Mouse (Mus musculus) liver, embryonic 11.5 days (tissue): ENCODE measurements around the gene Ano9. TPM values are rescaled to one million over a fixed set of nuclear protein-coding genes. Genes with fewer than 3 reads are reported as not detected.

Experiments
- ATAC-seq: fragments of 200-750 bp; cut with Nextera tagmentation; replicated peaks from 2 replicates; pipeline ENCODE4 v1.8.0; 2017; ENCODE audit warnings: moderate number of reproducible peaks, mild to moderate bottlenecking, moderate TSS enrichment, moderate library complexity; ENCODE audit not compliant: low FRiP score
- DNase-seq: peaks from one replicate; pipeline ENCODE4 v3.0.0-alpha.2; 2017; ENCODE audit warnings: low spot score
- H3K27ac ChIP-seq: fragments of 300-500 bp; sonication (generic); 2 replicates; pipeline ENCODE4 v1.5.1; 2014; ENCODE audit warnings: mild to moderate bottlenecking, low read depth, low read length, control low read depth
- H3K27me3 ChIP-seq: fragments of 300-500 bp; sonication (generic); replicated peaks from 2 replicates; pipeline ENCODE4 v1.6.1; 2014; ENCODE audit warnings: low read length, mixed read lengths; ENCODE audit not compliant: control insufficient read depth, insufficient read depth
- H3K36me3 ChIP-seq: fragments of 300-500 bp; sonication (generic); 2 replicates; pipeline ENCODE4 v1.6.1; 2014; ENCODE audit warnings: mild to moderate bottlenecking, low read length, moderate library complexity, mixed read lengths; ENCODE audit not compliant: control insufficient read depth, insufficient read depth
- H3K4me1 ChIP-seq: fragments of 300-500 bp; sonication (generic); replicated peaks from 2 replicates; pipeline ENCODE4 v1.6.1; 2014; ENCODE audit warnings: low read length, mixed read lengths; ENCODE audit not compliant: control insufficient read depth, insufficient read depth
- H3K4me2 ChIP-seq: fragments of 300-500 bp; sonication (generic); 2 replicates; pipeline ENCODE4 v1.6.1; 2014; ENCODE audit warnings: mild to moderate bottlenecking, control low read depth, moderate library complexity
- H3K4me3 ChIP-seq: fragments of 300-500 bp; sonication (generic); 2 replicates; pipeline ENCODE4 v1.5.1; 2014; ENCODE audit warnings: low read depth, low read length, control low read depth
- H3K9ac ChIP-seq: fragments of 300-500 bp; sonication (generic); 2 replicates; pipeline ENCODE4 v1.6.1; 2014; ENCODE audit warnings: low read depth, low read length, control low read depth
- H3K9me3 ChIP-seq: fragments of 300-500 bp; sonication (generic); 2 replicates; pipeline ENCODE4 v1.6.1; 2016; ENCODE audit warnings: low read length, inconsistent platforms, mixed read lengths; ENCODE audit not compliant: control insufficient read depth
- WGBS: fragments of 180-500 bp; shearing (Covaris S2); extraction: QIAGEN DNeasy Blood & Tissue Kit; methylation state at CpG from one replicate; pipeline ENCODE4 v1.1.7; 2014; 5-methylcytosine and 5-hydroxymethylcytosine counted together
- polyA plus RNA-seq: library from polyadenylated mRNA; unstranded; fragments of >200 nt; fragmentation: Nextera tagmentation; extraction: Ambion mirVana; gene quantifications from 2 replicates; pipeline ENCODE4 v1.2.1, GENCODE M21; 2014

Gene Ano9
- polyA plus RNA-seq, 1 experiment from 2014 or later = 0.41 TPM

- H3K9ac ChIP-seq = 0 out of 2 replicates have a peak overlapping the region, but pooled peaks have one; percentile 41
- H3K27me3 ChIP-seq = peaks cover 7% of the 10 kb centered on the region; the same call in 1 of the 2 replicates
- H3K4me1 ChIP-seq = peaks cover 33% of the 10 kb centered on the region
- 75% methylated on average over 6 of the region's 6 CpGs for WGBS
- DNase-seq = no peak
- H3K36me3 ChIP-seq = no peaks in the 10 kb centered on the region
- H3K9me3 ChIP-seq = no peaks in the 10 kb centered on the region
- ATAC-seq = no peak
- H3K27ac ChIP-seq = peak overlapping the region; percentile 60
- peak overlapping the region; percentile 41 for H3K4me2 ChIP-seq
- peak overlapping the region; percentile 22 for H3K4me3 ChIP-seq
Observed at GRCm38 (mm10) chr7:141096021-141096420, 21.6 kb downstream of the Ano9 start.

- no peak for DNase-seq
- peaks cover 29% of the 10 kb centered on the region for H3K4me1 ChIP-seq
Observed at GRCm38 (mm10) chr7:141094487-141095205, 23.0 kb downstream of the Ano9 start.

GRCm38 (mm10) chr7:141093950-141094349, 23.7 kb downstream of the Ano9 start:
- Histone ChIP-seq H3K4me3 (peak overlapping the region; percentile 25), H3K27me3 (peaks cover 10% of the 10 kb centered on the region), H3K9ac (0 out of 2 replicates have a peak overlapping the region, but pooled peaks have one; percentile 32), H3K27ac (peak overlapping the region; percentile 57), H3K4me2 (peak overlapping the region; percentile 41), H3K4me1 (peaks cover 26% of the 10 kb centered on the region), H3K36me3 (no peaks in the 10 kb centered on the region), H3K9me3 (no peaks in the 10 kb centered on the region)
- DNase-seq (no peak), ATAC-seq (no peak)
- 78% methylated on average over 6 of the region's 6 CpGs for WGBS

More at GRCm38 (mm10) chr7:141094487-141095205, 23.0 kb downstream of the Ano9 start:
- no peaks in the 10 kb centered on the region for H3K9me3 ChIP-seq
- H3K9ac ChIP-seq = peak overlapping the region; percentile 32; the same call in 1 of the 2 replicates
- H3K36me3 ChIP-seq = no peaks in the 10 kb centered on the region
- peaks cover 3% of the 10 kb centered on the region for H3K27me3 ChIP-seq
- peak overlapping the region; percentile 57 for H3K27ac ChIP-seq
- 59% methylated on average over 15 of the region's 15 CpGs for WGBS
- H3K4me3 ChIP-seq = peak overlapping the region; percentile 25
- no peak for ATAC-seq
- H3K4me2 ChIP-seq = peak overlapping the region; percentile 41

GRCm38 (mm10) chr7:141092051-141092735, 25.4 kb downstream of the Ano9 start:
- Histone ChIP-seq H3K36me3 (no peaks in the 10 kb centered on the region), H3K27ac (peak overlapping the region; percentile 21; the same call in 1 of the 2 replicates), H3K4me1 (peaks cover 32% of the 10 kb centered on the region), H3K9ac (peak overlapping the region; percentile 38), H3K4me2 (peak overlapping the region; percentile 56), H3K27me3 (peaks cover 26% of the 10 kb centered on the region), H3K9me3 (no peaks in the 10 kb centered on the region), H3K4me3 (peak overlapping the region; percentile 28)
- 11% methylated on average over 37 of the region's 37 CpGs for whole genome bisulfite sequencing
- peak; percentile 89 for ATAC-seq
- peak; percentile 88 for DNase-seq

GRCm38 (mm10) chr7:141090228-141090627, 27.4 kb downstream of the Ano9 start:
- no peak overlapping the region for H3K4me2 ChIP-seq
- H3K4me1 ChIP-seq = peaks cover 15% of the 10 kb centered on the region
- H3K4me3 ChIP-seq = no peak overlapping the region
- no peaks in the 10 kb centered on the region for H3K9me3 ChIP-seq
- DNase-seq = no peak
- no peak overlapping the region for H3K9ac ChIP-seq
- no peak overlapping the region for H3K27ac ChIP-seq
- WGBS = 68% methylated on average over 8 of the region's 8 CpGs
- peaks cover 26% of the 10 kb centered on the region for H3K27me3 ChIP-seq
- no peak for ATAC-seq
- no peaks in the 10 kb centered on the region for H3K36me3 ChIP-seq

- Histone ChIP-seq H3K27ac (no peak overlapping the region), H3K27me3 (peaks cover 26% of the 10 kb centered on the region), H3K36me3 (no peaks in the 10 kb centered on the region), H3K4me3 (peak overlapping the region; percentile 19), H3K9ac (peak overlapping the region; percentile 37; the same call in 1 of the 2 replicates), H3K9me3 (no peaks in the 10 kb centered on the region), H3K4me2 (peak overlapping the region; percentile 58), H3K4me1 (peaks cover 15% of the 10 kb centered on the region)
- ATAC-seq (no peak), DNase-seq (no peak)
- 8% methylated on average over 18 of the region's 18 CpGs for WGBS
Observed at GRCm38 (mm10) chr7:141088473-141088872, 29.1 kb downstream of the Ano9 start.

GRCm38 (mm10) chr7:141087894-141088293, 29.7 kb downstream of the Ano9 start:
- WGBS = 20% methylated on average over 8 of the region's 8 CpGs
- Histone ChIP-seq H3K9me3 (no peaks in the 10 kb centered on the region), H3K27ac (no peak overlapping the region), H3K4me2 (peak overlapping the region; percentile 58), H3K36me3 (no peaks in the 10 kb centered on the region), H3K27me3 (peaks cover 26% of the 10 kb centered on the region), H3K9ac (no peak overlapping the region), H3K4me1 (peaks cover 15% of the 10 kb centered on the region), H3K4me3 (peak overlapping the region; percentile 19; the same call in 1 of the 2 replicates)
- ATAC-seq = no peak
- no peak for DNase-seq

GRCm38 (mm10) chr7:141079481-141080449, 37.8 kb downstream of the Ano9 start:
- Histone ChIP-seq H3K36me3 (no peaks in the 10 kb centered on the region), H3K27ac (no peak overlapping the region), H3K9ac (no peak overlapping the region), H3K4me3 (no peak overlapping the region), H3K4me1 (no peaks in the 10 kb centered on the region), H3K9me3 (no peaks in the 10 kb centered on the region), H3K27me3 (peaks cover 32% of the 10 kb centered on the region), H3K4me2 (peak overlapping the region; percentile 10; the same call in 1 of the 2 replicates)
- no peak for DNase-seq
- WGBS = 26% methylated on average over 33 of the region's 34 CpGs
- ATAC-seq = no peak
